Mouse (Mus musculus) midbrain, embryonic 10.5 days (tissue): Measurements from ENCODE around the gene 1700022I11Rik. TPM values are rescaled to one million over a fixed set of nuclear protein-coding genes. Genes with fewer than 3 reads are reported as not detected.

Experiments
- DNase-seq: peaks from one replicate; pipeline ENCODE4 v3.0.0-alpha.2; 2017; ENCODE audit warnings: low spot score
- H3K27ac ChIP-seq: fragments of 300-500 bp; sonication (generic); replicated peaks from 2 replicates; pipeline ENCODE4 v1.5.1; 2016; ENCODE audit warnings: mild to moderate bottlenecking
- H3K27me3 ChIP-seq: fragments of 300-500 bp; sonication (generic); 2 replicates; pipeline ENCODE4 v1.6.1; 2016; ENCODE audit warnings: low read depth, mild to moderate bottlenecking; ENCODE audit not compliant: poor library complexity, severe bottlenecking
- H3K36me3 ChIP-seq: fragments of 300-500 bp; sonication (generic); 2 replicates; pipeline ENCODE4 v1.6.1; 2016; ENCODE audit warnings: mild to moderate bottlenecking, moderate library complexity
- H3K4me1 ChIP-seq: fragments of 300-500 bp; sonication (generic); 2 replicates; pipeline ENCODE4 v1.6.1; 2016
- H3K4me3 ChIP-seq: fragments of 300-500 bp; sonication (generic); 2 replicates; pipeline ENCODE4 v1.5.1; 2016; ENCODE audit warnings: mild to moderate bottlenecking, moderate library complexity
- H3K9me3 ChIP-seq: fragments of 300-500 bp; sonication (generic); replicated peaks from 2 replicates; pipeline ENCODE4 v1.6.1; 2016; ENCODE audit warnings: mild to moderate bottlenecking
- WGBS: fragments of 180-500 bp; shearing (Covaris S2); methylation state at CpG from one replicate; pipeline ENCODE4 v1.1.7; 2016; 5-methylcytosine and 5-hydroxymethylcytosine counted together
- polyA plus RNA-seq: library from polyadenylated mRNA; unstranded; fragments of >200 nt; fragmentation: Nextera tagmentation; extraction: Ambion mirVana; gene quantifications from 2 replicates; pipeline ENCODE4 v1.2.1, GENCODE M21; 2016

Gene 1700022I11Rik
- polyA plus RNA-seq, 1 experiment from 2014 or later: 0.59 TPM

GRCm38 (mm10) chr4:42954297-42954696 is 15.1 kb upstream of the 1700022I11Rik start:
- no peaks in the 10 kb centered on the region for H3K9me3 ChIP-seq
- DNase-seq: peak; percentile 76
- WGBS: 8% methylated on average over 10 of the region's 10 CpGs
- H3K4me3 ChIP-seq: peak overlapping the region; percentile 31; the same call in 1 of the 2 replicates
- peaks cover 52% of the 10 kb centered on the region for H3K36me3 ChIP-seq
- peak overlapping the region; percentile 78 for H3K27ac ChIP-seq
- H3K27me3 ChIP-seq: no peaks in the 10 kb centered on the region; the same call in 1 of the 2 replicates
- peaks cover 53% of the 10 kb centered on the region for H3K4me1 ChIP-seq

- Histone ChIP-seq H3K4me3 (no peak overlapping the region), H3K9me3 (no peaks in the 10 kb centered on the region), H3K27ac (no peak overlapping the region), H3K27me3 (no peaks in the 10 kb centered on the region; the same call in 1 of the 2 replicates), H3K4me1 (peaks cover 47% of the 10 kb centered on the region), H3K36me3 (peaks cover 52% of the 10 kb centered on the region)
- DNase-seq: no peak
- 89% methylated on average over 3 of the region's 3 CpGs for WGBS
Measured at GRCm38 (mm10) chr4:42955200-42955599, 14.2 kb upstream of the 1700022I11Rik start.

DNA sequence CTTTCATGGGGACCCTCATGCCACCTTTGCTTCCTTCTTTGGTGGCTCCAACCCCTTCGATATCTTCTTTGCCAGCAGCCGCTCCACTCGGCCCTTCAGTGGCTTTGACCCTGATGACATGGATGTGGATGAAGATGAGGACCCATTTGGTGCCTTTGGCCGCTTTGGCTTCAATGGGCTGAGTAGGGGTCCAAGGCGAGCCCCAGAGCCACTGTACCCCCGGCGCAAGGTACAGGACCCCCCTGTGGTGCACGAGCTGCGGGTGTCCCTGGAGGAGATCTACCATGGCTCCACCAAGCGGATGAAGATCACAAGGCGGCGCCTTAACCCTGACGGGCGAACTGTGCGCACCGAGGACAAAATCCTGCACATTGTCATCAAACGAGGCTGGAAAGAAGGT is 12.8 kb upstream of the 1700022I11Rik start:
- H3K9me3 ChIP-seq: no peaks in the 10 kb centered on the region
- no peak overlapping the region for H3K27ac ChIP-seq
- H3K4me3 ChIP-seq: no peak overlapping the region
- peaks cover 52% of the 10 kb centered on the region for H3K36me3 ChIP-seq
- peaks cover 34% of the 10 kb centered on the region for H3K4me1 ChIP-seq
- 93% methylated on average over 17 of the region's 17 CpGs for WGBS
- no peaks in the 10 kb centered on the region; the same call in 1 of the 2 replicates for H3K27me3 ChIP-seq
- no peak for DNase-seq

GRCm38 (mm10) chr4:42957306-42957705 is 12.1 kb upstream of the 1700022I11Rik start:
- 79% methylated on average over 11 of the region's 11 CpGs for WGBS

DNA sequence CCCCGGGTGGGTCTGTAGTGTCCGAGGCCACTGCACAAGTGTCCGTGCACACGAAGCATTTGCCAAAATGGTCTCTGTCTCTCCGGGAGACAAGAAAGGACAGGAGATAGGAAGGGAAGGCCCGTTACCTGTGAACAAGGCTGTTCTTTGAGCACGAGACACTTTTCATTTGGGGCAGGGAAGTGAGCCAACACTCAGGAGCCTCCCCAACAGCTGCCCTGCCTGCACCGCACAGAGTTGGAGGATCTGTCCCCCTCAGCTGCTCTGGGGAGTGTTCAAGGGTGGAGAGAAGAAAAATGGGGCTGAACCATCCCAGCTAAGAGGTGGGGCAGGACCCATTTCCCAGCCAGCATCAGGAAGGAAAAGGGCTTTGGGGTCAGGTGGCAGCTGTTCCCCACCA is 11.4 kb upstream of the 1700022I11Rik start:
- peaks cover 20% of the 10 kb centered on the region for H3K4me1 ChIP-seq
- H3K27ac ChIP-seq: no peak overlapping the region
- DNase-seq: no peak
- no peak overlapping the region for H3K4me3 ChIP-seq
- WGBS: 91% methylated on average over 8 of the region's 8 CpGs
- H3K27me3 ChIP-seq: no peaks in the 10 kb centered on the region
- peaks cover 49% of the 10 kb centered on the region for H3K36me3 ChIP-seq
- H3K9me3 ChIP-seq: no peaks in the 10 kb centered on the region

More at GRCm38 (mm10) chr4:42957306-42957705, 12.1 kb upstream of the 1700022I11Rik start:
- Histone ChIP-seq H3K4me3 (no peak overlapping the region), H3K27me3 (no peaks in the 10 kb centered on the region), H3K4me1 (peaks cover 26% of the 10 kb centered on the region), H3K9me3 (no peaks in the 10 kb centered on the region), H3K36me3 (peaks cover 52% of the 10 kb centered on the region), H3K27ac (no peak overlapping the region)
- no peak for DNase-seq

DNA sequence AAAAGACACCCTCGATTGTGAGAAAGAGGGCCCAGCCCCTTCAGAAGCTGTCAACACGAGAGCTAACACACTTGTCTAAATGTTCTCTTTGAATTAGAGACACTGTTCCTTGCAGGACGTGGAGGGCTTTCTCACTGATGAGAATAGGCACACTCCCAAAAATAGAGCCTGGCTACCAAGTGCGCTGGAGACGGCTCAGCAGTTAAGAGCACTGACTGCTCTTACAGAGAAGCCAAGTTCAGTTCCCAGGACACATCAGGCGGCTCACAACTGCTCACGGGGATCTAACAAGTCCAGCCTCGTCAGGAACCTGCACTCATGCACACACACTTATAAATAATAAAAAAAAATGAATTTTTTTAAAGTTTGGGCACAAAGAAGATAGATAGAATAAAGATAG is 10.5 kb upstream of the 1700022I11Rik start:
- DNase-seq: no peak
- Histone ChIP-seq H3K4me1 (peaks cover 10% of the 10 kb centered on the region), H3K27ac (no peak overlapping the region), H3K27me3 (no peaks in the 10 kb centered on the region), H3K4me3 (no peak overlapping the region), H3K36me3 (peaks cover 40% of the 10 kb centered on the region), H3K9me3 (no peaks in the 10 kb centered on the region)
- WGBS: 83% methylated on average over 8 of the region's 8 CpGs

- no peak for DNase-seq
- 79% methylated on average over 4 of the region's 4 CpGs for WGBS
- H3K4me1 ChIP-seq: peaks cover 6% of the 10 kb centered on the region
- H3K36me3 ChIP-seq: peaks cover 40% of the 10 kb centered on the region
- no peak overlapping the region for H3K4me3 ChIP-seq
- no peak overlapping the region for H3K27ac ChIP-seq
- 0 out of 2 replicates have a peak, but pooled peaks cover 4% of the 10 kb centered on the region for H3K27me3 ChIP-seq
- H3K9me3 ChIP-seq: no peaks in the 10 kb centered on the region
Measured at GRCm38 (mm10) chr4:42959382-42959781, 10.0 kb upstream of the 1700022I11Rik start.

GRCm38 (mm10) chr4:42961592-42961991 is 7.8 kb upstream of the 1700022I11Rik start:
- no peak overlapping the region for H3K4me3 ChIP-seq
- H3K36me3 ChIP-seq: peaks cover 22% of the 10 kb centered on the region
- H3K27me3 ChIP-seq: 0 out of 2 replicates have a peak, but pooled peaks cover 8% of the 10 kb centered on the region
- WGBS: 37% methylated on average over 4 of the region's 4 CpGs
- no peak overlapping the region for H3K27ac ChIP-seq
- peaks cover 12% of the 10 kb centered on the region for H3K4me1 ChIP-seq
- no peaks in the 10 kb centered on the region for H3K9me3 ChIP-seq
- DNase-seq: peak; percentile 58

GRCm38 (mm10) chr4:42963480-42963879 is 5.9 kb upstream of the 1700022I11Rik start:
- 99% methylated on average over 2 of the region's 2 CpGs for WGBS
- peaks cover 3% of the 10 kb centered on the region; the same call in 1 of the 2 replicates for H3K36me3 ChIP-seq

GRCm38 (mm10) chr4:42965039-42965719 is 4.2 kb upstream of the 1700022I11Rik start:
- peaks cover 12% of the 10 kb centered on the region for H3K4me1 ChIP-seq
- 0 out of 2 replicates have a peak, but pooled peaks cover 8% of the 10 kb centered on the region for H3K27me3 ChIP-seq
- 12% methylated on average over 12 of the region's 12 CpGs for WGBS
- peak overlapping the region; percentile 36 for H3K4me3 ChIP-seq
- DNase-seq: peak; percentile 56
- no peaks in the 10 kb centered on the region for H3K36me3 ChIP-seq
- no peaks in the 10 kb centered on the region for H3K9me3 ChIP-seq
- no peak overlapping the region for H3K27ac ChIP-seq

More at GRCm38 (mm10) chr4:42963480-42963879, 5.9 kb upstream of the 1700022I11Rik start:
- 0 out of 2 replicates have a peak, but pooled peaks cover 8% of the 10 kb centered on the region for H3K27me3 ChIP-seq
- H3K9me3 ChIP-seq: no peaks in the 10 kb centered on the region
- H3K4me3 ChIP-seq: no peak overlapping the region
- DNase-seq: no peak
- H3K27ac ChIP-seq: no peak overlapping the region
- peaks cover 12% of the 10 kb centered on the region for H3K4me1 ChIP-seq

- DNase-seq: no peak
- H3K36me3 ChIP-seq: peaks cover 24% of the 10 kb centered on the region
- H3K4me3 ChIP-seq: no peak overlapping the region
- H3K27me3 ChIP-seq: no peaks in the 10 kb centered on the region
- 75% methylated on average over 4 of the region's 4 CpGs for WGBS
- 0 out of 2 replicates have a peak, but pooled peaks cover 2% of the 10 kb centered on the region for H3K4me1 ChIP-seq
- H3K27ac ChIP-seq: no peak overlapping the region
- no peaks in the 10 kb centered on the region for H3K9me3 ChIP-seq
Measured at GRCm38 (mm10) chr4:42972952-42973351, 3.5 kb downstream of the 1700022I11Rik start.

- DNase-seq: no peak
Measured at GRCm38 (mm10) chr4:42973868-42974267, 4.5 kb downstream of the 1700022I11Rik start.

DNA sequence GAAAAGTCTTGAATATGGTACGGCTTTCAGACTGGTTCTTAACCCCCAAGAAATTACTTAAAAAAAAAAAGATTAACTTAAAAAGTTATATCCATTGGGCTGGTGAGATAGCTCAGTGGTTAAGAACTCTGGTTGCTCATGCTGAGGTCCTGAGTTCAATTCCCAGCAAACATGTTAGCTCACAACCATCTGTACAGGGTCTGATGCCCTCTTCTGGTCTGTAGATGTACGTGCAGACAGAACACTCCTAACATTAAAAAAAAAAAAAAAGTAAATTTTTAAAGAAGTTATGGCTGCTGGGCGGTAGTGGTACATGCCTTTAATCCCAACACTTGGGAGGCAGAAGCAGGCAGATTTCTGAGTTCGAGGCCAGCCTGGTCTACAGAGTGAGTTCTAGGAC is 8.7 kb downstream of the 1700022I11Rik start:
- 90% methylated on average over 4 of the region's 4 CpGs for WGBS
- Histone ChIP-seq H3K4me1 (0 out of 2 replicates have a peak, but pooled peaks cover under 1% of the 10 kb centered on the region), H3K27me3 (no peaks in the 10 kb centered on the region), H3K4me3 (no peak overlapping the region), H3K36me3 (peaks cover 75% of the 10 kb centered on the region), H3K9me3 (no peaks in the 10 kb centered on the region), H3K27ac (no peak overlapping the region)
- DNase-seq: no peak

More at GRCm38 (mm10) chr4:42973868-42974267, 4.5 kb downstream of the 1700022I11Rik start:
- Histone ChIP-seq H3K4me1 (0 out of 2 replicates have a peak, but pooled peaks cover 2% of the 10 kb centered on the region), H3K27me3 (no peaks in the 10 kb centered on the region), H3K4me3 (no peak overlapping the region), H3K9me3 (no peaks in the 10 kb centered on the region), H3K27ac (no peak overlapping the region), H3K36me3 (peaks cover 34% of the 10 kb centered on the region)
- 83% methylated on average over 5 of the region's 5 CpGs for WGBS
